Mouse (Mus musculus) lung, adult 2 months (tissue): ENCODE data around the gene Samd4.

ENCODE experiments used
- CTCF ChIP-seq: fragments of 200-500 bp; IDR thresholded peaks from 2 replicates; pipeline ENCODE4 v1.5.1; 2011; ENCODE audit warnings: mild to moderate bottlenecking, low read length, control low read depth; ENCODE audit not compliant: insufficient read depth
- POLR2A ChIP-seq: fragments of 200-500 bp; IDR thresholded peaks from 2 replicates; pipeline ENCODE4 v1.6.1; 2011; ENCODE audit warnings: low read depth, mild to moderate bottlenecking, control low read depth, low read length, borderline replicate concordance; ENCODE audit errors: extremely low read depth

- TF ChIP-seq CTCF (no peak), POLR2A (no peak)
Observed at GRCm38 (mm10) chr14:46964074-46964872, 81.6 kb downstream of the Samd4 start.
